Mouse (Mus musculus): ENCODE data around the gene Frmpd1.

The Frmpd1 gene

DNA sequence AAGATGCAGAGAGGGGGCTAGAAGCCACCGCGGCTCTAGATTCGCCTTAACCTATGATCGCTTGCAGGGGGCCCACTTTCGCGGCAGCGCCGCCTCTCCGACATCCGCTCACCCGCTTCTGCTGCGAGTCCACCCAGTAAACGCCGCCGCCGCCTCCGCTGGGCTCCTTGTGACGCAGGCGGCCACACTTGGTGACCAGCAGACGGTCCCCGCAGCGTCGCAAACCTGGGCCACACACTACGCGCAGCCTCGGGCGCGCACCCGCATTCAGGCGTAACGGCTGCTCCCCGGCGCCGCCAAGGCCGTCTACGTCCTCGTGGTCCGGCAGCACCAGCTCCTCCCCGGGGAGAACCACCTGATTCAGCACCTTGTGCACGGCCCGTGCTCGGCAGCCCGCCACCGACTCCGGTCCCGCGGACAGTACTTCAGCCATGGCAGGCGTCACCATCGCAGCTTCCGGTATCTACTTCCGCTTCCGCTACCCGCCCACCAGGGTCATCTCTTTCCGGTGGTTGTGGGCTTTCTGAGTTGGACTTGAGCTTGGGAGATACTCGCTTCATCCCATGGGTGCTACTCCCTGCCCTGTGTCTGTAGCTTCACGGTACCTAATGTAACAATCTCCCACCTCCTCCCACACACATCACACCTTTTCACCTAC is 135.6 kb downstream of the Frmpd1 start:
- DNase-seq (ENCODE audit: low read depth, low spot score) = peak; percentile 86

DNA sequence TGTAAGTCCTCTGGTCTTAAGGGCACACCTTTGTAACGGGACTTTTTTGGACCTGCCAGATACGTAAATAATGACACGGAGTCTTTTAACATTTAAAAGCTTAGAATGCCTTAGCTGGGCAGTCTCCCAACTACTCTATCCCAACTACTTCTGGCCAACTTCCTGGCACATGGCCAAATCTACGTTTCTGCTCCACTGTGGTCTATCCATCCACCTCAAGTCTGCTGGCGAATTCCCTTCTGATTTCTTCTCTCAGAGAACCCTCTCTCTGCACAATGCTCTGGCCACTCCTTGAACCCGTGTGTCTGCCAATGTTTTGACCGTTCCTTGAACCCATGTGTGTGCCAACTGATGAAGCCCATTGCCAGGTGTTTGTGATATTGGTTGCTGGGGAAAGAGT is 146.5 kb downstream of the Frmpd1 start:
- DNase-seq (ENCODE audit: low read depth, low spot score) = peak; percentile 23

GRCm38 (mm10) chr4:45332466-45332865 is 147.8 kb downstream of the Frmpd1 start:
- DNase-seq (ENCODE audit: low read depth, low spot score) = no peak
